Mouse (Mus musculus) cortical plate, adult 2 months (tissue): Measurements from ENCODE around the gene Pdzk1ip1.

Experiments used
- CTCF ChIP-seq: fragments of 200-500 bp; IDR thresholded peaks from 2 replicates; pipeline ENCODE4 v1.5.1; 2011; ENCODE audit warnings: mild to moderate bottlenecking, control low read depth, low read length; ENCODE audit not compliant: insufficient read depth; ENCODE audit errors: extremely low read depth
- POLR2A ChIP-seq: fragments of 200-500 bp; IDR thresholded peaks from 2 replicates; pipeline ENCODE4 v1.6.1; 2011; ENCODE audit warnings: mild to moderate bottlenecking, low read length, control low read depth; ENCODE audit not compliant: insufficient read depth; ENCODE audit errors: extremely low read depth

- TF ChIP-seq POLR2A (no peak), CTCF (no peak)
Observed at GRCm38 (mm10) chr4:115133085-115133484, 44.6 kb downstream of the Pdzk1ip1 start.
